In genomic region chr2:75754606-75755005, GRCm38 (mm10) we compare ENCODE assay signal across 31 mouse cellular contexts.
"Had no signal": no experiment of that assay in that cellular context is flagged by ENCODE, and none has a peak within 500 bp of the region (broad histone marks: within the 10 kb centered on the region; RNA-seq: fewer than 3 reads in every experiment).

No protein-coding gene starts in this region.

- H3K27ac ChIP-seq: left cerebral cortex, adult 2 months; limb, embryonic 10.5 days; limb, embryonic 12.5 days; limb, embryonic 13.5 days; limb, embryonic 15.5 days; liver, embryonic 12.5 days; liver, embryonic 13.5 days; liver, embryonic 14.5 days; liver, embryonic 15.5 days; lung, embryonic 15.5 days; macrophage; midbrain, embryonic 10.5 days; midbrain, embryonic 12.5 days; midbrain, embryonic 13.5 days; midbrain, embryonic 15.5 days had no signal

- H3K27me3 ChIP-seq: limb, embryonic 12.5 days; limb, embryonic 13.5 days; limb, embryonic 15.5 days; liver, embryonic 13.5 days; liver, embryonic 15.5 days; lung, embryonic 15.5 days; midbrain, embryonic 13.5 days; midbrain, embryonic 15.5 days had no signal

- H3K9ac ChIP-seq: limb, embryonic 12.5 days; limb, embryonic 13.5 days; limb, embryonic 15.5 days; liver, embryonic 12.5 days; liver, embryonic 13.5 days; liver, embryonic 14.5 days; liver, embryonic 15.5 days; liver, postnatal 0 days; lung, embryonic 14.5 days; lung, embryonic 15.5 days; midbrain, embryonic 12.5 days; midbrain, embryonic 13.5 days; midbrain, embryonic 15.5 days had no signal

- H3K36me3 ChIP-seq: limb, embryonic 10.5 days; limb, embryonic 12.5 days; limb, embryonic 13.5 days; limb, embryonic 15.5 days; liver, embryonic 12.5 days; liver, embryonic 13.5 days; liver, embryonic 15.5 days; lung, embryonic 15.5 days; midbrain, embryonic 10.5 days; midbrain, embryonic 12.5 days; midbrain, embryonic 13.5 days; midbrain, embryonic 15.5 days had no signal

- DNase-seq: left cerebral cortex, postnatal 4 days; liver, embryonic 13.5 days; liver, postnatal 0 days; lung, adult 18-20 months; lung, adult 2 months; lung, embryonic 14.5 days; lung, postnatal 10 days; lung, postnatal 14 days; lung, postnatal 36 days; lung, postnatal 4 days; midbrain, embryonic 14.5 days had no signal

- H3K4me1 ChIP-seq: liver, embryonic 12.5 days; liver, embryonic 13.5 days had no signal

- ATAC-seq: liver, embryonic 12.5 days; liver, postnatal 0 days; lung, postnatal 0 days; midbrain, embryonic 13.5 days; midbrain, embryonic 15.5 days; midbrain, embryonic 16.5 days had no signal

- H3K9me3 ChIP-seq: limb, embryonic 10.5 days; limb, embryonic 12.5 days; limb, embryonic 13.5 days; limb, embryonic 15.5 days; liver, embryonic 12.5 days; liver, embryonic 13.5 days; liver, embryonic 15.5 days; lung, embryonic 15.5 days; megakaryocyte, embryonic 14.5 days; midbrain, embryonic 10.5 days; midbrain, embryonic 12.5 days; midbrain, embryonic 13.5 days; midbrain, embryonic 15.5 days had no signal

- H3K4me3 ChIP-seq: left cerebral cortex, adult 2 months; limb, embryonic 10.5 days; limb, embryonic 12.5 days; limb, embryonic 13.5 days; limb, embryonic 15.5 days; liver, embryonic 12.5 days; liver, embryonic 13.5 days; liver, embryonic 15.5 days; lung, embryonic 15.5 days; megakaryocyte, embryonic 14.5 days; midbrain, embryonic 10.5 days; midbrain, embryonic 12.5 days; midbrain, embryonic 13.5 days; midbrain, embryonic 15.5 days; myocyte had no signal

- H3K4me2 ChIP-seq: limb, embryonic 12.5 days; limb, embryonic 13.5 days; limb, embryonic 15.5 days; liver, embryonic 11.5 days; liver, embryonic 12.5 days; liver, embryonic 13.5 days; liver, embryonic 15.5 days; lung, embryonic 14.5 days; lung, embryonic 15.5 days; midbrain, embryonic 11.5 days; midbrain, embryonic 12.5 days; midbrain, embryonic 13.5 days; midbrain, embryonic 15.5 days had no signal
